Mouse (Mus musculus): ENCODE data around the gene Slc25a33. TPM values are rescaled to one million over a fixed set of nuclear protein-coding genes. Genes with fewer than 3 reads are reported as not detected.

Slc25a33 gene
- total RNA-seq, 2 experiments from 2014 or later, result 30.5 to 31.8 TPM

GRCm38 (mm10) chr4:149796567-149797219 is 22.6 kb upstream of the Slc25a33 start:
- DNase-seq (ENCODE audit: low spot score in 2 of 2), result peak in 1 of 2 experiments; percentile 49

GRCm38 (mm10) chr4:149794966-149795477 is 20.9 kb upstream of the Slc25a33 start:
- no peak for DNase-seq (ENCODE audit: low spot score in 2 of 2)

GRCm38 (mm10) chr4:149794010-149794338 is 19.9 kb upstream of the Slc25a33 start:
- no peak for DNase-seq (ENCODE audit: low spot score in 2 of 2)

GRCm38 (mm10) chr4:149793156-149794009 is 19.3 kb upstream of the Slc25a33 start:
- peak in 1 of 2 experiments; percentile 49 for DNase-seq (ENCODE audit: low spot score in 2 of 2)

- DNase-seq (ENCODE audit: low spot score in 2 of 2), result no peak
These were observed 18.2 kb upstream of the Slc25a33 start for GRCm38 (mm10) chr4:149792159-149792800.

GRCm38 (mm10) chr4:149791470-149791869 is 17.4 kb upstream of the Slc25a33 start:
- DNase-seq (ENCODE audit: low spot score in 2 of 2), result no peak

- no peak for DNase-seq (ENCODE audit: low spot score in 2 of 2)
These were observed 16.9 kb upstream of the Slc25a33 start for GRCm38 (mm10) chr4:149790969-149791368.

- DNase-seq (ENCODE audit: low spot score in 2 of 2), result no peak
These were observed 16.5 kb upstream of the Slc25a33 start for GRCm38 (mm10) chr4:149790546-149790945.

GRCm38 (mm10) chr4:149789421-149790194 is 15.5 kb upstream of the Slc25a33 start:
- no peak for DNase-seq (ENCODE audit: low spot score in 2 of 2)

GRCm38 (mm10) chr4:149784901-149785300 is 10.8 kb upstream of the Slc25a33 start:
- no peak for DNase-seq (ENCODE audit: low spot score in 2 of 2)

GRCm38 (mm10) chr4:149784371-149784770 is 10.3 kb upstream of the Slc25a33 start:
- DNase-seq (ENCODE audit: low spot score in 2 of 2), result no peak

GRCm38 (mm10) chr4:149782975-149783374 is 8.9 kb upstream of the Slc25a33 start:
- no peak for DNase-seq (ENCODE audit: low spot score in 2 of 2)

- DNase-seq (ENCODE audit: low spot score in 2 of 2), result no peak
These were observed 6.7 kb upstream of the Slc25a33 start for GRCm38 (mm10) chr4:149780565-149781356.

- DNase-seq (ENCODE audit: low spot score in 2 of 2), result no peak
These were observed 5.9 kb upstream of the Slc25a33 start for GRCm38 (mm10) chr4:149779966-149780365.

GRCm38 (mm10) chr4:149777126-149777525 is 3.0 kb upstream of the Slc25a33 start:
- no peak for DNase-seq (ENCODE audit: low spot score in 2 of 2)

- no peak for DNase-seq (ENCODE audit: low spot score in 2 of 2)
These were observed 1.8 kb upstream of the Slc25a33 start for GRCm38 (mm10) chr4:149775760-149776362.

GRCm38 (mm10) chr4:149775330-149775729 is 1.3 kb upstream of the Slc25a33 start:
- no peak for DNase-seq (ENCODE audit: low spot score in 2 of 2)

- peak in 1 of 2 experiments; percentile 34 for DNase-seq (ENCODE audit: low spot score in 2 of 2)
These were observed 526 bp downstream of the Slc25a33 start for GRCm38 (mm10) chr4:149773408-149774093.

GRCm38 (mm10) chr4:149772394-149772793 is 1.7 kb downstream of the Slc25a33 start:
- no peak for DNase-seq (ENCODE audit: low spot score in 2 of 2)

Measured in left cerebral cortex, adult 18-20 months (tissue).